Mouse (Mus musculus): ENCODE results near the gene Hist1h2aa. TPM values are rescaled to one million over a fixed set of nuclear protein-coding genes. Genes with fewer than 3 reads are reported as not detected.
A peak's percentile ranks its signal among the peaks of the same experiment; 100 is the strongest.

Hist1h2aa gene
- polyA plus RNA-seq, 1 experiment from 2014 or later, result not detected

DNA sequence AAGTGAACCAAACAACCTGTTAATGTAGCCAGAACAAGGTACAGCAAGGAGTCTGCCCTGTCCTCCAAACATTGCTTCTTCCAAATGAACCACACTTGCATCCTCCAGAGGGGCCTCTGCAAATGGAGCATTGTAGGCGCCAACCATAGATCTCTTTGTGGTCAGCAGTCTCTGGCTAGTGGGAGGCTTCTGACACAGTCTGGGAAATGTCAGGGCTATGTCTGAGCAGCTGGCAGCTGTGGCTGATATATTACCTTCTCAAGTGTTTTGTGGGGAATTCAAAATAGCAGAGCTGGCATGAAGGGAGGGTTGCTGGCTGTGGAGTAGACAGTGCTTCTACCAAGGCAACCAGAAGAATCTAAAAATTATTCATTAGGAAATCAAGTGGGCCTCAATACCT, 18.1 kb upstream of the Hist1h2aa start:
- no peak for DNase-seq (ENCODE audit: low spot score)
- Histone ChIP-seq H3K4me1 (no peaks in the 10 kb centered on the region), H3K4me3 (no peak overlapping the region), H3K36me3 (replicated peaks) (no peaks in the 10 kb centered on the region), H3K9me3 (no peaks in the 10 kb centered on the region), H3K27ac (replicated peaks) (no peak overlapping the region), H3K27me3 (replicated peaks; ENCODE audit: low read depth, poor library complexity, severe bottlenecking) (no peaks in the 10 kb centered on the region)
- 86% methylated on average over 1 of the region's 1 CpGs for WGBS

DNA sequence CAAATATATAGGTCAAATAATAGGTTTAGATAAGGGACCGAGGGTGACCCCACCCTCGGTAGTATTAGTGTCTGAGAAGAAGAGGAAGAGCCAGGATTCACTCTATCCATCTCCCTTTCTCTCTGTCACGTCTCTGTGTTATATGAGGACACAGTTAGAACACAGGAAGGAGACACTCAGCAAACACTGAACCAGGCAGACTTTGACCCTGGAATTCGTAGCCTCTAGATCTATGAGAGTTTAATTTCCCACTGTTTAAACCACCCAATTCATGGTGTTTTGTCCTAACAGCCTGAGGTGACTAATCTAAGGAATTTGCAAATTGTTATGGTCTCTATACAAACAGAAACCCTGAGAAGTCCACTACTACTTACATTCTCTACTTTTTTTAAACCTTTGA, 16.6 kb upstream of the Hist1h2aa start:
- WGBS, result 83% methylated on average over 4 of the region's 4 CpGs
- Histone ChIP-seq H3K4me1 (no peaks in the 10 kb centered on the region), H3K9me3 (no peaks in the 10 kb centered on the region), H3K4me3 (no peak overlapping the region), H3K27me3 (replicated peaks; ENCODE audit: low read depth, poor library complexity, severe bottlenecking) (no peaks in the 10 kb centered on the region), H3K36me3 (replicated peaks) (no peaks in the 10 kb centered on the region), H3K27ac (replicated peaks) (no peak overlapping the region)
- no peak for DNase-seq (ENCODE audit: low spot score)

DNA sequence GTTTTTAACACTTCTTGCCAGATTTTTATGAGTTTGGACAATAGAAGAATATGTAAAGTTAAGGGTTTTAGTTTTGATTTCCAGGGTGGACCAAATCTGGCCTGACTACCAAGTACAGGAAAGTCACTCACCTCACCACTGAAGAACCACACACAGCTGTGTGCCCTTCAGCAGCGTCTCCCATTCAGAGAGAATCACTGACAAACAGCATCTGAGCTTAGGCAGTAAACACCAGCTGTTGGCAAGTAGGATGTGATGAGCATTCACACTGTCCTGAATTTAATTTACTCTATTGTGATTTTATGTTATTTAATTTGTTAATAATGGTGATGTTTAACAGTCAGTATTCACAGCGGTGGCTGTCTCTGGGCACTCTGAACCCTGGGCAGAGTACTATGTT, 8.5 kb upstream of the Hist1h2aa start:
- WGBS, result 71% methylated on average over 2 of the region's 2 CpGs
- no peak for DNase-seq (ENCODE audit: low spot score)
- H3K27me3 ChIP-seq (replicated peaks; ENCODE audit: low read depth, poor library complexity, severe bottlenecking), result no peaks in the 10 kb centered on the region

DNA sequence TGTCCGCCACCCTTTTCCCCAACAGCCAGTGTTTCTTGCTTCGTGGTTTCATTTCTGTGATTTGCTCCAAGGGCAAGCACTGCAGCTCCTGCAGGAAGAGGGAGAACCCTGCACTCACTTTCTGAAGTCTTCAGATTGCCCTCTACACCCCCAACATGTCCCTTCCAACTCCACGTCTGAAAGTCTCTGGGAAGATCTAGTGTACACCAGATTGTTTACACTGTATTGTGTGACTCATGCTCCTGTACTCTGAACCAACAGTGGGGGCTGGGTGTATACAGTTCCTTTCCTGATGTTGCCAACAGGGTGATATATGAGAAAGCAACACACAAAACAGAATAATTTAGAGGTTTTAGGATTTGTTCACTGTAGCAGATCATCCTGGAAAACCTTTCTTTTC, 5.6 kb upstream of the Hist1h2aa start:
- Histone ChIP-seq H3K4me1 (peaks cover 3% of the 10 kb centered on the region; the same call in 1 of the 2 replicates), H3K9me3 (no peaks in the 10 kb centered on the region), H3K27me3 (replicated peaks; ENCODE audit: low read depth, poor library complexity, severe bottlenecking) (no peaks in the 10 kb centered on the region), H3K27ac (replicated peaks) (no peak overlapping the region), H3K36me3 (replicated peaks) (no peaks in the 10 kb centered on the region), H3K4me3 (no peak overlapping the region)
- no peak for DNase-seq (ENCODE audit: low spot score)
- 72% methylated on average over 3 of the region's 3 CpGs for WGBS

More for the DNA sequence above, 8.5 kb upstream of the Hist1h2aa start:
- H3K27ac ChIP-seq (replicated peaks), result no peak overlapping the region
- no peaks in the 10 kb centered on the region for H3K36me3 ChIP-seq (replicated peaks)
- H3K4me3 ChIP-seq, result no peak overlapping the region
- no peaks in the 10 kb centered on the region for H3K4me1 ChIP-seq
- no peaks in the 10 kb centered on the region for H3K9me3 ChIP-seq

DNA sequence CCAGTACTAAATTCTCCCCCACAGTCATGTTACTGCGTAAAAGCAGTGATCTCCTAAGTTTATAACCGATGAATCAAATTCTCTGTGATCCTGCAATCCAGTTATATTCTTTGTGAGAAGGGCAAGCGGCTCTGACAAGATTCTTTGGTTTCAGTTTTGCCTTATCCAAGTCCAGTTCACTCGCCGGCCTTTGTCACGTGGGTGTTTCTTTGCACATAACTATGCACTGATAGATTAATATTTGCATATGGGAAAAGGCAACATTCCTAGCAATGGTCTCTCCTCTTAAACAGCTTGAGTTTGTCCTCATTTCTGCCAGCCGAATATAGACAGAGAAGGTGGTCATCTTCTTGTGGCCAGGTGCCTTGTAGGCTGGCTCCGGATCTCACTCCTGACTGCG, 3.8 kb upstream of the Hist1h2aa start:
- peaks cover 3% of the 10 kb centered on the region; the same call in 1 of the 2 replicates for H3K4me1 ChIP-seq
- DNase-seq (ENCODE audit: low spot score), result no peak
- H3K4me3 ChIP-seq, result no peak overlapping the region
- no peaks in the 10 kb centered on the region for H3K27me3 ChIP-seq (replicated peaks; ENCODE audit: low read depth, poor library complexity, severe bottlenecking)
- H3K27ac ChIP-seq (replicated peaks), result no peak overlapping the region
- H3K36me3 ChIP-seq (replicated peaks), result no peaks in the 10 kb centered on the region
- H3K9me3 ChIP-seq, result no peaks in the 10 kb centered on the region
- WGBS, result 92% methylated on average over 9 of the region's 9 CpGs

DNA sequence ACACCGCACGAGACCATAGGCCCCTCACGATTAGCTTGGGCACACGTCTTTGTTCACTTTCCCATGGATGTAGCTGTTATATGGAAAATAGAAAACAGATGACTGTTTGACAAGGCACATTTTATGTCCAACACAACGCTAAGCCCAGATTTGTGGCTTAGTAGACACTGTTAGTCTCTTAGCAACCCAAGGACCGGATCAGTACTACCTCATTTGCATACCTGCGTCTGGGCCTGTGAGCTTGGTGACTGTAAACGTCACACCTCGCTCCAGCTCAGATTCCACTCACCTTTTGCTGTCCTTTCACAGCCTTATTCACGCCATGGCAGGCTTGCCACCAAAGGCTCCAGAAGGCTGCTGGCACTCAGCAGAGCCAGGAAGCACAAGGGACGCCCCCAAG, 3.4 kb upstream of the Hist1h2aa start:
- H3K9me3 ChIP-seq, result no peaks in the 10 kb centered on the region
- 0 out of 2 replicates have a peak overlapping the region, but pooled peaks have one; percentile 40 for H3K27ac ChIP-seq (replicated peaks)
- H3K27me3 ChIP-seq (replicated peaks; ENCODE audit: low read depth, poor library complexity, severe bottlenecking), result no peaks in the 10 kb centered on the region
- H3K4me3 ChIP-seq, result no peak overlapping the region
- peaks cover 3% of the 10 kb centered on the region; the same call in 1 of the 2 replicates for H3K4me1 ChIP-seq
- DNase-seq (ENCODE audit: low spot score), result no peak
- whole genome bisulfite sequencing, result 71% methylated on average over 11 of the region's 11 CpGs
- no peaks in the 10 kb centered on the region for H3K36me3 ChIP-seq (replicated peaks)

DNA sequence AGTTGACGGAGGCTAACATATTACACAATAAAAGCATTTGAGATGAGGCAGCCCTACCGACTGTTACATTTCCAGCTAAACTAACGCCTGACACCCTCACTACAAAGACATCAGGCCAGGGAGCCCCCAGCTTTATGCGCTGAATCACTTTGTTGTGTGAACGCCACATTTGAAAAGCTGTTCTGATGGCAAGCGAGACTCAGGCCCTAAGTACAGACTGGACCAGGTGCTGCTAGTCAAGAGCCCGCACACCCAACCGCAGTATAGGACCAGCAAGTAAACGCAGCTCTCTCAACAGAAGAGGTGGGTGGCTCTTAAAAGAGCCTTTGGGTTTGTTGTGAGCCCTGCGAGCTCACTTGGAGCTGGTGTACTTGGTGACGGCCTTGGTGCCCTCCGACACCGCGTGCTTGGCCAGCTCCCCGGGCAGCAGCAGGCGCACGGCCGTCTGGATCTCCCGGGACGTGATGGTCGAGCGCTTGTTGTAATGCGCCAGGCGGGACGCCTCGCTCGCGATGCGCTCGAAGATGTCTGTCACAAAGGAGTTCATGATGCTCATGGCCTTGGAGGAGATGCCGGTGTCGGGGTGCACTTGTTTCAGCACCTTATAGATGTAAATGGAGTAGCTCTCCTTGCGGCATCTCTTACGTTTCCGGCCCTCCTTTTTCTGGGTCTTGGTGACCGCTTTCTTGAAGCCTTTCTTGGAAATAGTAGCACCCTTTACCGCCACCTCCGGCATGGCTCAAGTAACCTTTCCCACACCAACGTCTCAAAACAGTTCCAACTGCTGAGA, 646 bp upstream of the Hist1h2aa start, which contains the start of gene Hist1h2ba:
Gene Hist1h2ba (minus strand): TSS at position 736 of the 790 bp plus-strand sequence.
- WGBS, result 95% methylated on average over 39 of the region's 39 CpGs
- Histone ChIP-seq H3K4me3 (no peak within 1 kb of the TSS), H3K36me3 (replicated peaks) (no peaks in the 10 kb centered on the region), H3K9me3 (no peaks in the 10 kb centered on the region), H3K4me1 (peaks cover 3% of the 10 kb centered on the region; the same call in 1 of the 2 replicates), H3K27me3 (replicated peaks; ENCODE audit: low read depth, poor library complexity, severe bottlenecking) (no peaks in the 10 kb centered on the region), H3K27ac (replicated peaks) (no peak within 1 kb of the TSS)
- DNase-seq (ENCODE audit: low spot score), result no peak

DNA sequence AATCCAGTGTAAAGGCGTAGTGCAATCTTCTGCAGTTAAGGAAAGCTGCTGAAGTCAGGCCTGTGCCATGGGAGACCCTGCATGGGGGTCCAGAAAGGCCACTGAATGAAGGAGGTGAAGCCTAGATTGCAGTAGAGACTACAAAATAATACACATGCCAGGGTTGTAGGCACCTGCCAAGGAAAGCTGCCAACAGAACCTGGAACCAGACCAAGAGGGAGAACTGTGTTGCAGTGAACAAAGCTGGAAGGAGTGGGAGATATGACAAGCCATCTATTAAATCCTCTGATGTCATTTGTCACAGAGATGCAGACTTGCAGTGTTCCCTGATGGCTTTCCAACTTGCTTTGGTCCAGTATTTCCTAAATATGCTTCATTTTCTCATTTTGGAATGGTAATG, 4.4 kb downstream of the Hist1h2aa start:
- no peaks in the 10 kb centered on the region for H3K27me3 ChIP-seq (replicated peaks; ENCODE audit: low read depth, poor library complexity, severe bottlenecking)
- no peaks in the 10 kb centered on the region for H3K9me3 ChIP-seq
- 89% methylated on average over 1 of the region's 1 CpGs for WGBS
- no peaks in the 10 kb centered on the region for H3K36me3 ChIP-seq (replicated peaks)
- H3K27ac ChIP-seq (replicated peaks), result no peak overlapping the region
- H3K4me1 ChIP-seq, result peaks cover 10% of the 10 kb centered on the region
- DNase-seq (ENCODE audit: low spot score), result no peak
- H3K4me3 ChIP-seq, result no peak overlapping the region

DNA sequence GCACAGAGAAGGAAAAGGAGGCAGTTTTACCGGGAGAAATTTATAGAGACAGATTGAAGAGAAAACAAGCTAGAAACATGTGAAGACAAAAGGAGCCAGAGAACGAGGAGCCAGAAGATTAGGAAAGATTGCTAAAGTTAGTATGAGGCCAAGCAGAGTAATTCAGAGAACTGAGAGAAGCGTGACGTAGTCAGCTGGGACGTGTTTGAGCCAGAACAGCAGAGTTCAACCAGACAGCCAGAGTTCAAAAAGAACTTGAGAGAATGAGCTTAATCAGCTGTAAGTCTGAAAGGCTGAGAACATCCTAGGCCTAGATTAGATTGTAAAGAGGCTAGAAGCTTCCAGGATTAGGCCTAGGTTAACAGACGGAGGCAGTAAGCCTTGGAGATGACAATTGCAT, 6.0 kb downstream of the Hist1h2aa start:
- Histone ChIP-seq H3K27ac (replicated peaks) (no peak overlapping the region), H3K9me3 (no peaks in the 10 kb centered on the region), H3K27me3 (replicated peaks; ENCODE audit: low read depth, poor library complexity, severe bottlenecking) (no peaks in the 10 kb centered on the region), H3K36me3 (replicated peaks) (no peaks in the 10 kb centered on the region), H3K4me1 (peaks cover 10% of the 10 kb centered on the region), H3K4me3 (no peak overlapping the region)
- 81% methylated on average over 6 of the region's 6 CpGs for whole genome bisulfite sequencing
- DNase-seq (ENCODE audit: low spot score), result no peak

DNA sequence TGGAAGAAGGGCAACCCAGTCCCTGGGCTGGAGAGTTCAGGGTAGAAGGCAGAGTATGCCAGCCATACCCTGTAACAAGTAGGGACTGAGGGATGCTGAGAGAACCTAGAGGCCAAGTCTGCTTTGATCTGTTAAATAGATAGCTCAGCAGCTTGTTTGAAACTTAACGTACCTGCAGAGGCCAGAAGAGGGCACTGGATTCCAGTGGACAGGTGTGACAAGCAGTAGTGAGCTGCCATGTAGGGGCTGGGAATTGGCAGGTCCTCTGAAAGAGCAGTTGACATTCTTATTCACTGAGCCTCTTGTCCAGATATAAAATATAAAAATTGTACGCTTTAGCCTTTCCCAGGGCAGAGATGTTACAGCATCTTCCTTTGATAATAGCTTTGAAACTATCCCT, 8.6 kb downstream of the Hist1h2aa start:
- no peaks in the 10 kb centered on the region for H3K9me3 ChIP-seq
- no peak overlapping the region for H3K4me3 ChIP-seq
- peaks cover 27% of the 10 kb centered on the region for H3K4me1 ChIP-seq
- H3K27ac ChIP-seq (replicated peaks), result no peak overlapping the region
- WGBS, result 50% methylated on average over 2 of the region's 2 CpGs
- H3K36me3 ChIP-seq (replicated peaks), result no peaks in the 10 kb centered on the region
- peaks cover 3% of the 10 kb centered on the region; the same call in 1 of the 2 replicates for H3K27me3 ChIP-seq (replicated peaks; ENCODE audit: low read depth, poor library complexity, severe bottlenecking)
- DNase-seq (ENCODE audit: low spot score), result peak; percentile 30

DNA sequence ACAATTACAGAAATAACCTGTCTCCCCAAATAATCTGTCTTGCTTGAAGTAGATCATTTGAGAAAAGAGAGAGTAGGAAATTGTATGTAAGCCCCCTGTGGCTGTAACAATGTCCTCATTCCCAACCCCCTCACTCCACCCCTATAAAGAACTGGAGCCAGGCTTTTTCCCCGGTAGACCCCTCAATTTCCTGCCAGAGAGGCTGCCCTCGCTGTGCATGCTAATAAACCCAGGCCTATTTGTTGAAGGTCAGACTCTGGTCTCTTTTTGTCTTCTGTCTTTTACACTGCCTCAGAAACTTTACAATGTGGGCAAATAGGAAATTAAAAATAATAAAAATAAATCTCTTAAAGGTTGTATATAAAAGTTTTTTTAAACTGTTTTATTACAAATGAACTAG, 12.0 kb downstream of the Hist1h2aa start:
- no peak overlapping the region for H3K27ac ChIP-seq (replicated peaks)
- no peaks in the 10 kb centered on the region for H3K9me3 ChIP-seq
- no peak overlapping the region for H3K4me3 ChIP-seq
- DNase-seq (ENCODE audit: low spot score), result no peak
- peaks cover 46% of the 10 kb centered on the region for H3K4me1 ChIP-seq
- 35% methylated on average over 2 of the region's 2 CpGs for WGBS
- no peaks in the 10 kb centered on the region for H3K36me3 ChIP-seq (replicated peaks)
- H3K27me3 ChIP-seq (replicated peaks; ENCODE audit: low read depth, poor library complexity, severe bottlenecking), result peaks cover 3% of the 10 kb centered on the region; the same call in 1 of the 2 replicates

DNA sequence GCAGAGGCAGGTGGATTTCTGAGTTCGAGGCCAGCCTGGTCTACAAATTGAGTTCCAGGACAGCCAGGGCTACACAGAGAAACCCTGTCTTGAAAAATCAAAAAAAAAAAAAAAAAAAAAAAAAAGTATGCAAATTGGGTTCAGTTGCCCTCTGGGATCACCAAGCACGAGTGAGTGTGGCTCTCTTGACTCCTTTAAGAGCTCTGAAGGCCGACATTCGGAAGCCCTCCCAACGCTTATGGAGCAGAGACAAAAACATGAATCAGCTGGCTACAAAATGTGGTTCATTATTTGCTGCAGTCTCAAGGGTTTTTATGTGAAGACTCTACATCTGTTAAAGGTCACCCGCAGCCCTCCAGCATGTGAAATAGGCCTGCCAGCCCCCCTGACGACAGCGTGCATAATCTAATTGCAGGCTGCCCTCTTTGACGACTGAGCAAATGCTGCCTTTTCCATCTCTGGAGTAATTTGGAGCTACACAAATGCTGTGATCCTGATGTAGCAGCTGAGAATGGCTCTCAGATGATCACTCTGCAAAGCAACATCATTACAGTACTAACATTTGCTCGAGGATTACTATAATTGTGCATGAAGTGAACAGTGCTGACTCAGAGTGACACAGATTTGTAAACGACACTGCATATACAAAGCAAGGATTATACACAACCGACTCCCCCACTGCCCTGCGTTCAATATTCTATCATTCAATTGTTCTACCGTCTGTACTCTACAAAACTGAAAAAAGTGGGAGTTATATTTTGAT, 15.4 kb downstream of the Hist1h2aa start:
- H3K9me3 ChIP-seq, result no peaks in the 10 kb centered on the region
- peaks cover 3% of the 10 kb centered on the region; the same call in 1 of the 2 replicates for H3K27me3 ChIP-seq (replicated peaks; ENCODE audit: low read depth, poor library complexity, severe bottlenecking)
- 51% methylated on average over 14 of the region's 14 CpGs for WGBS
- no peak overlapping the region for H3K27ac ChIP-seq (replicated peaks)
- no peak overlapping the region for H3K4me3 ChIP-seq
- DNase-seq (ENCODE audit: low spot score), result peak; percentile 58
- no peaks in the 10 kb centered on the region for H3K36me3 ChIP-seq (replicated peaks)
- H3K4me1 ChIP-seq, result peaks cover 37% of the 10 kb centered on the region

All from embryonic facial prominence, embryonic 10.5 days (tissue).